Mouse (Mus musculus): ENCODE data around the gene Zfp322a. TPM values are rescaled to one million over a fixed set of nuclear protein-coding genes. Genes with fewer than 3 reads are reported as not detected.

The Zfp322a gene
- 16.9 to 17.9 TPM (median 17.5 TPM) in 4 replicates for total RNA-seq (2023; ENCODE audit: inconsistent age)

DNA sequence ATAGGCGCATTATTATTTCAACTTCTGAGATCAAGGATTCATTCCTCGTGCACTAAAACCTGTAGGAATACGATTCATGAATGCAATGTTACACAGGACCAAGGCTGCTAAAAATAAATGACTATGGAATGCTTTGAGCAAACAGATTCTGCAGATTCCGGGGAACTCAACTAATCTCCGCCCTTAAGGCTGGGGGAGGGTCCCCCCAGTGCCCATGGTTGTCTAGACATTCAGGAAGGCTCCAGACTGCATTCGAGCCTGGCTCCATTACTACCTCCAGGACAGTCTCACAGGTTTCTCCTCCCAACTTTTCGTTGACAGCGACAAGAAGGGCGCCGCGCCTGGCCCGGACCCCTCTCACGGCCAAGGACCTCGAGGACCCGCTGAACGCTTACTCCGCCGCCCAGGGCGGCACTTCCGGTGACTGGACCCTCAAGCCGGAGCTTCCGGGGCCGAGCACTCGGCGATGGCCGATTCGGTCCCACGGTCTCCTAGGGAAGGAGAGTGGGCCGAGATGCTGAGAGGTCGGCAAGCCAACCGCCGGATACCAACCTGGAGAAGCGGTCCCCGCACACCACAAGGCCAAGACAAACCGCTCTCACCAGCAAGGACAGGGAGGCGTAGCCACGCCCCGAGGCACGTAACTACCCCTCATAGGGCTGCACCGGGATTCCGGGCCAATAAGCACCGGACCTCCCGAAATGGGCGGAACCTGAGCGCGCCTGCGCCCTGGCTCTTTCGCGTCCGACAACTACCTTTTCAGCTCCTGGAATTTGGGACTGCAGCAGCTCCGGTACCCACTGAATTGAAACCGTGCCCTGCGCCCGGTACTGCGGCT is at the start of gene Zfp322a:
Gene Zfp322a, minus strand, starts transcription at position 626 of the 838 bp plus-strand sequence.

Other genes with a start within 250 kb of the Zfp322a start
- not detected in 4 replicates for gene Vmn1r218, start 236.1 kb downstream of the Zfp322a start, total RNA-seq (2023; ENCODE audit: inconsistent age)
- not detected in 4 replicates for gene Vmn1r219, start 209.9 kb downstream of the Zfp322a start, total RNA-seq (2023; ENCODE audit: inconsistent age)
- not detected in 4 replicates for gene Vmn1r220, start 181.2 kb downstream of the Zfp322a start, total RNA-seq (2023; ENCODE audit: inconsistent age)
- gene Vmn1r221, start 155.1 kb downstream of the Zfp322a start, total RNA-seq (2023; ENCODE audit: inconsistent age): not detected in 4 replicates
- gene Vmn1r222, start 133.3 kb downstream of the Zfp322a start, total RNA-seq (2023; ENCODE audit: inconsistent age): not detected in 4 replicates
- gene Vmn1r223, start 122.1 kb downstream of the Zfp322a start, total RNA-seq (2023; ENCODE audit: inconsistent age): not detected in 4 replicates
- gene Abt1, start 54.7 kb upstream of the Zfp322a start, total RNA-seq (2023; ENCODE audit: inconsistent age): 17.4 to 19.6 TPM (median 18.5 TPM) in 4 replicates
- not detected in 4 replicates for gene Btn1a1, start 96.7 kb upstream of the Zfp322a start, total RNA-seq (2023; ENCODE audit: inconsistent age)
- gene Btn2a2, start 119.6 kb upstream of the Zfp322a start, total RNA-seq (2023; ENCODE audit: inconsistent age): 0.61 to 1.7 TPM (median 1.6 TPM) in 3 of 4 replicates, not detected in the other
- 380 to 493 TPM (median 419 TPM) in 4 replicates for gene Hist1h4h, start 161.8 kb upstream of the Zfp322a start, total RNA-seq (2023; ENCODE audit: inconsistent age)
- gene Hist1h2af, start 164.7 kb upstream of the Zfp322a start, total RNA-seq (2023; ENCODE audit: inconsistent age): 18.4 to 42.2 TPM (median 32.0 TPM) in 4 replicates
- 5.1 to 15.0 TPM (median 8.0 TPM) in 4 replicates for gene Hist1h3g, start 166.2 kb upstream of the Zfp322a start, total RNA-seq (2023; ENCODE audit: inconsistent age)
- 11.3 to 16.6 TPM (median 13.7 TPM) in 4 replicates for gene Hist1h2bh, start 174.2 kb upstream of the Zfp322a start, total RNA-seq (2023; ENCODE audit: inconsistent age)
- gene Hist1h3f, start 174.8 kb upstream of the Zfp322a start, total RNA-seq (2023; ENCODE audit: inconsistent age): 123 to 144 TPM (median 124 TPM) in 4 replicates
- 90.4 to 98.1 TPM (median 92.8 TPM) in 4 replicates for gene Hist1h4f, start 182.4 kb upstream of the Zfp322a start, total RNA-seq (2023; ENCODE audit: inconsistent age)
- 25.4 to 29.9 TPM (median 27.1 TPM) in 4 replicates for gene Hist1h1d, start 184.1 kb upstream of the Zfp322a start, total RNA-seq (2023; ENCODE audit: inconsistent age)
- gene Hist1h3e, start 193.2 kb upstream of the Zfp322a start, total RNA-seq (2023; ENCODE audit: inconsistent age): 304 to 393 TPM (median 327 TPM) in 4 replicates
- gene Hist1h2ae, start 202.0 kb upstream of the Zfp322a start, total RNA-seq (2023; ENCODE audit: inconsistent age): 14.4 to 36.0 TPM (median 25.7 TPM) in 4 replicates
- gene Hist1h2bg, start 202.2 kb upstream of the Zfp322a start, total RNA-seq (2023; ENCODE audit: inconsistent age): 482 to 521 TPM (median 495 TPM) in 4 replicates
- gene Hist1h2bf, start 205.0 kb upstream of the Zfp322a start, total RNA-seq (2023; ENCODE audit: inconsistent age): 216 to 268 TPM (median 252 TPM) in 4 replicates
- gene Hist1h2ad, start 205.2 kb upstream of the Zfp322a start, total RNA-seq (2023; ENCODE audit: inconsistent age): 41.9 to 71.0 TPM (median 49.4 TPM) in 4 replicates
- gene Hist1h3d, start 206.6 kb upstream of the Zfp322a start, total RNA-seq (2023; ENCODE audit: inconsistent age): 32.2 to 49.8 TPM (median 35.5 TPM) in 4 replicates
- 154 to 204 TPM (median 177 TPM) in 4 replicates for gene Hist1h4d, start 212.4 kb upstream of the Zfp322a start, total RNA-seq (2023; ENCODE audit: inconsistent age)

Measured in B cell, adult (primary cell).